Mouse (Mus musculus) regulatory T cell (primary cell): Measurements from ENCODE around the gene Itpk1.

ENCODE experiments used
- in situ Hi-C: fragments of 300-600 bp; cut with MboI, MseI; formaldehyde crosslinking; loops from one replicate; pipeline ENCODE4 v1.15.1; 2025; ENCODE audit warnings: high pct_unique_total_duplicates

Itpk1 gene

GRCm38 (mm10) chr12:102600345-102600744 lies 104.4 kb downstream of the Itpk1 start:
- in situ Hi-C loops: no loop called here

- in situ Hi-C loops: no loop called here
Measured at GRCm38 (mm10) chr12:102599801-102600200, 104.9 kb downstream of the Itpk1 start.

- in situ Hi-C loops: no loop called here
Measured at GRCm38 (mm10) chr12:102598535-102598934, 106.2 kb downstream of the Itpk1 start.

- in situ Hi-C loops: no loop called here
Measured at GRCm38 (mm10) chr12:102597466-102597865, 107.3 kb downstream of the Itpk1 start.

- in situ Hi-C loops: no loop called here
Measured at GRCm38 (mm10) chr12:102596410-102596809, 108.3 kb downstream of the Itpk1 start.

- in situ Hi-C loops: no loop called here
Measured at GRCm38 (mm10) chr12:102594627-102595026, 110.1 kb downstream of the Itpk1 start.

GRCm38 (mm10) chr12:102593699-102594098 lies 111.0 kb downstream of the Itpk1 start:
- in situ Hi-C loops: no loop called here

- in situ Hi-C loops: no loop called here
Measured at GRCm38 (mm10) chr12:102590711-102591360, 113.9 kb downstream of the Itpk1 start.

- in situ Hi-C loops: no loop called here
Measured at GRCm38 (mm10) chr12:102587106-102587505, 117.6 kb downstream of the Itpk1 start.

GRCm38 (mm10) chr12:102586286-102586881 lies 118.3 kb downstream of the Itpk1 start:
- in situ Hi-C loops: no loop called here

GRCm38 (mm10) chr12:102585390-102585789 lies 119.3 kb downstream of the Itpk1 start:
- in situ Hi-C loops: no loop called here

GRCm38 (mm10) chr12:102582441-102582840 lies 122.3 kb downstream of the Itpk1 start:
- in situ Hi-C loops: loop anchor here (5.0 kb wide), 1 partner anchor 125 kb away; no protein-coding TSS in a partner anchor

- in situ Hi-C loops: loop anchor here (5.0 kb wide), 1 partner anchor 126 kb away; no protein-coding TSS in a partner anchor
Measured at GRCm38 (mm10) chr12:102581579-102582196, 123.0 kb downstream of the Itpk1 start.

- in situ Hi-C loops: loop anchor here (5.0 kb wide), 1 partner anchor 77 kb away; no protein-coding TSS in a partner anchor
Measured at GRCm38 (mm10) chr12:102579041-102579440, 125.7 kb downstream of the Itpk1 start.

GRCm38 (mm10) chr12:102576659-102577398 lies 127.9 kb downstream of the Itpk1 start:
- in situ Hi-C loops: loop anchor here (5.0 kb wide), 1 partner anchor 75 kb away; no protein-coding TSS in a partner anchor

- in situ Hi-C loops: loop anchor here (5.0 kb wide), 1 partner anchor 73 kb away; no protein-coding TSS in a partner anchor
Measured at GRCm38 (mm10) chr12:102575541-102576329, 129.0 kb downstream of the Itpk1 start.

GRCm38 (mm10) chr12:102573036-102573435 lies 131.7 kb downstream of the Itpk1 start:
- in situ Hi-C loops: no loop called here

- in situ Hi-C loops: no loop called here
Measured at GRCm38 (mm10) chr12:102571666-102572065, 133.1 kb downstream of the Itpk1 start.

- in situ Hi-C loops: no loop called here
Measured at GRCm38 (mm10) chr12:102570734-102571133, 134.0 kb downstream of the Itpk1 start.

GRCm38 (mm10) chr12:102570111-102570510 lies 134.6 kb downstream of the Itpk1 start:
- in situ Hi-C loops: no loop called here

- in situ Hi-C loops: loop anchor here (10.0 kb wide), 2 partner anchors 707 to 1577 kb away; no protein-coding TSS in a partner anchor
Measured at GRCm38 (mm10) chr12:102568219-102568618, 136.5 kb downstream of the Itpk1 start.
